Mouse (Mus musculus) MEL (cell line): Measurements from ENCODE around the gene Neil1. TPM values are rescaled to one million over a fixed set of nuclear protein-coding genes. Genes with fewer than 3 reads are reported as not detected.

Experiments
- DNase-seq: peaks from one replicate; pipeline ENCODE4 v3.0.0; 2011; ENCODE audit warnings: low read depth, low spot score
- H3K27ac ChIP-seq: 2 replicates; pipeline ENCODE4 v1.5.1; 2012; ENCODE audit warnings: low read depth, mild to moderate bottlenecking, control low read depth, low read length, moderate library complexity; ENCODE audit not compliant: control insufficient read depth
- H3K27me3 ChIP-seq, 2 experiments: fragments of 150-350 bp in 1 of 2; sonication (generic) in 1 of 2; 2 replicates each; pipeline ENCODE4 v1.6.1; 2012; ENCODE audit warnings: low read length in 2 of 2, mild to moderate bottlenecking in 2 of 2, improper control_type of control experiment in 1 of 2, moderate library complexity in 1 of 2; ENCODE audit not compliant: insufficient read depth in 2 of 2, control insufficient read depth in 1 of 2
- H3K36me3 ChIP-seq, 2 experiments: 2 replicates each; pipeline ENCODE4 v1.6.1; 2012 to 2014; ENCODE audit warnings: low read length in 2 of 2, improper control_type of control experiment in 1 of 2, inconsistent platforms in 1 of 2, mild to moderate bottlenecking in 1 of 2; ENCODE audit not compliant: insufficient read depth in 2 of 2, control insufficient read depth in 1 of 2
- H3K4me1 ChIP-seq, 2 experiments: fragments of 150-350 bp in 1 of 2; sonication (generic) in 1 of 2; 2 replicates each; pipeline ENCODE4 v1.6.1; 2012; ENCODE audit warnings: low read length in 2 of 2, improper control_type of control experiment in 1 of 2, mild to moderate bottlenecking in 1 of 2; ENCODE audit not compliant: insufficient read depth in 2 of 2, control insufficient read depth in 1 of 2
- H3K4me3 ChIP-seq, 2 experiments: fragments of 150-350 bp in 1 of 2; sonication (generic) in 1 of 2; 2 replicates each; pipeline ENCODE4 v1.5.1; 2012; ENCODE audit warnings: low read depth in 2 of 2, low read length in 2 of 2, mild to moderate bottlenecking in 2 of 2, moderate library complexity in 2 of 2, control low read depth in 1 of 2, improper control_type of control experiment in 1 of 2; ENCODE audit not compliant: control insufficient read depth in 1 of 2, insufficient read depth in 1 of 2
- H3K79me2 ChIP-seq: 2 replicates; pipeline ENCODE4 v1.6.1; 2012; ENCODE audit warnings: mild to moderate bottlenecking, low read length, moderate library complexity; ENCODE audit not compliant: control insufficient read depth, poor library complexity, insufficient read depth
- H3K9ac ChIP-seq: 2 replicates; pipeline ENCODE4 v1.6.1; 2012; ENCODE audit warnings: low read depth, mild to moderate bottlenecking, control low read depth, low read length, moderate library complexity; ENCODE audit not compliant: control insufficient read depth, poor library complexity, severe bottlenecking
- H3K9me3 ChIP-seq: fragments of 150-350 bp; sonication (generic); replicated peaks from 2 replicates; pipeline ENCODE4 v1.6.1; 2012; ENCODE audit warnings: mild to moderate bottlenecking, low read length, improper control_type of control experiment, moderate library complexity; ENCODE audit not compliant: insufficient read depth
- CHD1 ChIP-seq: IDR thresholded peaks from 2 replicates; pipeline ENCODE4 v1.6.1; 2012; ENCODE audit warnings: low read depth, mild to moderate bottlenecking, inconsistent platforms, low read length, improper control_type of control experiment
- CTCF ChIP-seq, 3 experiments: IDR thresholded peaks in 2 of 3; conservative IDR thresholded peaks in 1 of 3; 2 replicates each; pipeline ENCODE4 v1.5.1; 2011 to 2012; ENCODE audit warnings: low read length in 3 of 3, low read depth in 2 of 3, mild to moderate bottlenecking in 2 of 3, improper control_type of control experiment in 1 of 3, inconsistent platforms in 1 of 3, mixed read lengths in 1 of 3, moderate library complexity in 1 of 3; ENCODE audit not compliant: control insufficient read depth in 1 of 3, insufficient read depth in 1 of 3, poor library complexity in 1 of 3, severe bottlenecking in 1 of 3
- E2F4 ChIP-seq: IDR thresholded peaks from 2 replicates; pipeline ENCODE4 v1.6.1; 2011; ENCODE audit warnings: low read depth, low read length, improper control_type of control experiment, borderline replicate concordance
- MAX ChIP-seq: IDR thresholded peaks from 2 replicates; pipeline ENCODE4 v1.6.1; 2011; ENCODE audit warnings: low read length, improper control_type of control experiment
- MXI1 ChIP-seq: IDR thresholded peaks from 2 replicates; pipeline ENCODE4 v1.6.1; 2011; ENCODE audit warnings: mild to moderate bottlenecking, low read depth, low read length, improper control_type of control experiment
- MYC ChIP-seq: IDR thresholded peaks from 2 replicates; pipeline ENCODE4 v1.6.1; 2011; ENCODE audit warnings: low read depth, mild to moderate bottlenecking, low read length, improper control_type of control experiment, moderate library complexity
- NELFE ChIP-seq: IDR thresholded peaks from 2 replicates; pipeline ENCODE4 v1.6.1; 2011; ENCODE audit warnings: low read depth, low read length, improper control_type of control experiment
- SMC3 ChIP-seq: IDR thresholded peaks from 2 replicates; pipeline ENCODE4 v1.6.1; 2011; ENCODE audit warnings: low read depth, low read length, improper control_type of control experiment
- TBP ChIP-seq: IDR thresholded peaks from 2 replicates; pipeline ENCODE4 v1.8.0; 2011; ENCODE audit warnings: low read depth, low read length, improper control_type of control experiment
- TCF12 ChIP-seq: IDR thresholded peaks from 2 replicates; pipeline ENCODE4 v1.6.1; 2014; ENCODE audit warnings: low read depth, mild to moderate bottlenecking, inconsistent platforms, low read length, improper control_type of control experiment, moderate library complexity
- USF2 ChIP-seq, 2 experiments: IDR thresholded peaks; 2 replicates each; pipeline ENCODE4 v1.6.1; 2011 to 2012; ENCODE audit warnings: improper control_type of control experiment in 2 of 2, low read length in 2 of 2, borderline replicate concordance in 1 of 2, inconsistent platforms in 1 of 2, low read depth in 1 of 2, mild to moderate bottlenecking in 1 of 2; ENCODE audit not compliant: insufficient read depth in 1 of 2
- polyA plus RNA-seq, 2 experiments: library from polyadenylated mRNA; stranded (reverse) in 1 of 2; unstranded in 1 of 2; fragments of >175 nt in 1 of 2; fragments of >200 nt in 1 of 2; gene quantifications; 2 replicates each; pipeline versions ENCODE4 v1.2.1 to v1.2.4; 2012; ENCODE audit warnings: low replicate concordance in 2 of 2, low read depth in 1 of 2; ENCODE audit not compliant: insufficient read length in 2 of 2, insufficient read depth in 1 of 2, missing spikeins in 1 of 2
- total RNA-seq: library from RNA; depleted of rRNA; stranded (reverse); fragments of 300-350 nt; gene quantifications from 2 replicates; pipeline ENCODE4 v1.2.3, GENCODE M21; 2012

Neil1 gene
- total and polyA plus RNA-seq, 3 experiments, result 1.8 to 4.3 TPM; not detected in 1

DNA sequence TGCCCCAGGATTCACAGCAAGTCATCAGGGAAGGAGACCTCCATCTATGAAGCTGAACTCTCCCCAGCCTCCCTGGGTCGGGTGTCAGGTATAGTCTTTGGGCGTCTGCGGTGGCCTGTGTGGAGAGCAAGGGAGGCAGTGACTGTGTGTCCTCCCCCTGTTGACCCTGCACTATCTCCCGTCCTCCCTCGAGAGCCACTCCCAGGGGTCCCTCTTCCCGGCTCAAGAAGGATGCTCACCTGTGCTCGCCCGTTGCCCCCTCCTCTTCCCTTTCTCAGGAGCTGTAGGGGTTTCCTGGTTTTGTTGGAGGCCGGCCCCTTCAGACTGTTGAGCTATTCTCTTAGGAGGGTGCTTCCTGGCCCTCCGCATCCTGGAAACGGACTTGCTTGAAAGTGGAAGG is 4.9 kb downstream of the Neil1 start:
- Histone ChIP-seq H3K4me1 (no peaks in the 10 kb centered on the region; a peak in 1 of 4 replicates), H3K36me3 (no peaks in the 10 kb centered on the region; a peak in 2 of 4 replicates), H3K9me3 (no peaks in the 10 kb centered on the region), H3K27ac (no peak overlapping the region), H3K9ac (no peak overlapping the region), H3K27me3 (no peaks in the 10 kb centered on the region), H3K4me3 (no peak overlapping the region), H3K79me2 (no peaks in the 10 kb centered on the region; the same call in 1 of the 2 replicates)
- no peak for DNase-seq
- TF ChIP-seq CHD1 (no peak), TCF12 (no peak)

- H3K27ac ChIP-seq, result no peak overlapping the region
- no peak for TF ChIP-seq TBP
- TF ChIP-seq NELFE, result no peak
- no peak for TF ChIP-seq CHD1
- TF ChIP-seq E2F4, result no peak
- H3K4me3 ChIP-seq, result no peak overlapping the region
- H3K4me1 ChIP-seq, result no peaks in the 10 kb centered on the region
- no peak for DNase-seq
- no peaks in the 10 kb centered on the region for H3K79me2 ChIP-seq
- no peak overlapping the region for H3K9ac ChIP-seq
- no peaks in the 10 kb centered on the region; a peak in 1 of 4 replicates for H3K36me3 ChIP-seq
- no peaks in the 10 kb centered on the region for H3K9me3 ChIP-seq
- no peaks in the 10 kb centered on the region for H3K27me3 ChIP-seq
These were observed 6.4 kb downstream of the Neil1 start for GRCm38 (mm10) chr9:57141417-57142353.

GRCm38 (mm10) chr9:57139571-57139970 is 8.5 kb downstream of the Neil1 start:
- Histone ChIP-seq H3K36me3 (no peaks in the 10 kb centered on the region; a peak in 1 of 4 replicates), H3K9ac (no peak overlapping the region), H3K27ac (no peak overlapping the region), H3K9me3 (no peaks in the 10 kb centered on the region), H3K79me2 (no peaks in the 10 kb centered on the region), H3K27me3 (no peaks in the 10 kb centered on the region), H3K4me3 (no peak overlapping the region), H3K4me1 (no peaks in the 10 kb centered on the region)
- no peak for DNase-seq
- TF ChIP-seq SMC3, result no peak
- no peak for TF ChIP-seq MAX
- no peak for TF ChIP-seq MXI1
- TF ChIP-seq E2F4, result no peak
- TF ChIP-seq USF2 (IDR thresholded peaks at IDR 0.05; ENCODE audit: borderline replicate concordance in 1 of 2, insufficient read depth in 1 of 2, low read depth in 1 of 2, low read length in 2 of 2), result no peak
- TF ChIP-seq CTCF (IDR thresholded peaks at IDR 0.05 in 2 of 3, conservative IDR thresholded peaks at IDR 0.05 in 1 of 3; ENCODE audit: control insufficient read depth in 1 of 3, insufficient read depth in 1 of 3, low read depth in 2 of 3, low read length in 3 of 3, poor library complexity in 1 of 3, severe bottlenecking in 1 of 3), result no peak
- no peak for TF ChIP-seq MYC
